Mouse (Mus musculus) CH12.LX (cell line): ENCODE data around the gene March8. TPM values are rescaled to one million over a fixed set of nuclear protein-coding genes. Genes with fewer than 3 reads are reported as not detected.

Experiments
- DNase-seq: peaks from one replicate; pipeline ENCODE4 v3.0.0-alpha.2; 2013; ENCODE audit errors: extremely low read depth
- H3K27ac ChIP-seq: 2 replicates; pipeline ENCODE4 v1.5.1; 2012; ENCODE audit warnings: low read depth, mild to moderate bottlenecking, control low read depth, moderate library complexity; ENCODE audit not compliant: insufficient read depth
- H3K27me3 ChIP-seq: replicated peaks from 2 replicates; pipeline ENCODE3; 2012; ENCODE audit warnings: inconsistent platforms
- H3K36me3 ChIP-seq, 2 experiments: replicated peaks in 1 of 2; 2 replicates each; pipeline versions ENCODE3 to v1.6.1; 2012; ENCODE audit warnings: inconsistent platforms in 1 of 2, low read length in 1 of 2, mild to moderate bottlenecking in 1 of 2, mixed read lengths in 1 of 2, moderate library complexity in 1 of 2; ENCODE audit not compliant: control insufficient read depth in 1 of 2, insufficient read depth in 1 of 2
- H3K4me1 ChIP-seq, 2 experiments: 2 replicates each; pipeline ENCODE4 v1.6.1; 2012; ENCODE audit warnings: inconsistent platforms in 1 of 2, moderate library complexity in 1 of 2; ENCODE audit not compliant: insufficient read depth in 2 of 2, control insufficient read depth in 1 of 2
- H3K4me2 ChIP-seq: 2 replicates; pipeline ENCODE4 v1.6.1; 2012; ENCODE audit warnings: low read depth, mild to moderate bottlenecking, control low read depth; ENCODE audit not compliant: poor library complexity, insufficient read depth, severe bottlenecking
- H3K4me3 ChIP-seq, 3 experiments: fragments of 150-350 bp in 1 of 3; sonication (generic) in 1 of 3; replicated peaks in 1 of 3; 2 replicates each; pipeline versions ENCODE3 to v1.5.1; 2011 to 2012; ENCODE audit warnings: low read depth in 2 of 3, low read length in 2 of 3, mild to moderate bottlenecking in 2 of 3, moderate library complexity in 2 of 3, control low read depth in 1 of 3, improper control_type of control experiment in 1 of 3, inconsistent platforms in 1 of 3, mixed read lengths in 1 of 3; ENCODE audit not compliant: poor library complexity in 1 of 3
- H3K79me2 ChIP-seq: replicated peaks from 2 replicates; pipeline ENCODE4 v1.6.1; 2012; ENCODE audit warnings: mild to moderate bottlenecking, moderate library complexity; ENCODE audit not compliant: control insufficient read depth, poor library complexity, insufficient read depth, severe bottlenecking; ENCODE audit errors: extremely low read depth
- H3K9ac ChIP-seq: 2 replicates; pipeline ENCODE4 v1.6.1; 2012; ENCODE audit warnings: low read depth, mild to moderate bottlenecking, control low read depth, moderate library complexity; ENCODE audit not compliant: insufficient read depth
- H3K9me3 ChIP-seq: replicated peaks from 2 replicates; pipeline ENCODE3; 2012; ENCODE audit warnings: low read length, inconsistent platforms, mixed read lengths
- BHLHE40 ChIP-seq: IDR thresholded peaks from 2 replicates; pipeline ENCODE4 v1.6.1; 2011; ENCODE audit warnings: mild to moderate bottlenecking, low read depth, low read length, improper control_type of control experiment
- CHD1 ChIP-seq: IDR thresholded peaks from 2 replicates; pipeline ENCODE4 v1.6.1; 2012; ENCODE audit warnings: low read depth, low read length, improper control_type of control experiment, inconsistent platforms
- CHD2 ChIP-seq: IDR thresholded peaks from 2 replicates; pipeline ENCODE4 v1.6.1; 2011; ENCODE audit warnings: low read length, improper control_type of control experiment
- CTCF ChIP-seq, 2 experiments: IDR thresholded peaks in 1 of 2; conservative IDR thresholded peaks in 1 of 2; 2 replicates each; pipeline ENCODE4 v1.5.1; 2011 to 2012; ENCODE audit warnings: low read depth in 2 of 2, low read length in 2 of 2, improper control_type of control experiment in 1 of 2, inconsistent platforms in 1 of 2, mild to moderate bottlenecking in 1 of 2, moderate library complexity in 1 of 2
- E2F4 ChIP-seq: IDR thresholded peaks from 2 replicates; pipeline ENCODE4 v1.6.1; 2011; ENCODE audit warnings: low read depth, low read length, improper control_type of control experiment; ENCODE audit not compliant: insufficient replicate concordance
- EP300 ChIP-seq: IDR thresholded peaks from 2 replicates; pipeline ENCODE4 v1.6.1; 2011; ENCODE audit warnings: low read length, improper control_type of control experiment
- ETS1 ChIP-seq: conservative IDR thresholded peaks from 2 replicates; pipeline ENCODE4 v1.6.1; 2012; ENCODE audit warnings: low read depth, mild to moderate bottlenecking, inconsistent platforms, low read length, improper control_type of control experiment, moderate library complexity
- GABPA ChIP-seq: IDR thresholded peaks from 2 replicates; pipeline ENCODE4 v1.6.1; 2012; ENCODE audit warnings: low read depth, low read length, improper control_type of control experiment, inconsistent platforms; ENCODE audit not compliant: insufficient replicate concordance
- HCFC1 ChIP-seq: IDR thresholded peaks from 2 replicates; pipeline ENCODE4 v1.6.1; 2012; ENCODE audit warnings: low read depth, mild to moderate bottlenecking, inconsistent platforms, low read length, improper control_type of control experiment
- IRF4 ChIP-seq: IDR thresholded peaks from 2 replicates; pipeline ENCODE4 v1.6.1; 2014; ENCODE audit warnings: low read depth, mild to moderate bottlenecking, inconsistent platforms, low read length, improper control_type of control experiment
- JUN ChIP-seq: IDR thresholded peaks from 2 replicates; pipeline ENCODE4 v1.6.1; 2011; ENCODE audit warnings: low read depth, mild to moderate bottlenecking, low read length, improper control_type of control experiment, moderate library complexity; ENCODE audit not compliant: insufficient read depth
- KAT2A ChIP-seq: IDR thresholded peaks from 2 replicates; pipeline ENCODE4 v1.6.1; 2012; ENCODE audit warnings: low read length, improper control_type of control experiment, inconsistent platforms; ENCODE audit not compliant: insufficient replicate concordance
- MAX ChIP-seq: IDR thresholded peaks from 2 replicates; pipeline ENCODE4 v1.6.1; 2011; ENCODE audit warnings: low read length, improper control_type of control experiment
- MXI1 ChIP-seq: IDR thresholded peaks from 2 replicates; pipeline ENCODE4 v1.6.1; 2011; ENCODE audit warnings: mild to moderate bottlenecking, low read depth, low read length, improper control_type of control experiment
- MYC ChIP-seq: IDR thresholded peaks from 2 replicates; pipeline ENCODE4 v1.6.1; 2011; ENCODE audit warnings: low read depth, mild to moderate bottlenecking, improper control_type of control experiment, low read length
- NELFE ChIP-seq: IDR thresholded peaks from 2 replicates; pipeline ENCODE4 v1.6.1; 2011; ENCODE audit warnings: low read depth, low read length, improper control_type of control experiment
- NRF1 ChIP-seq: IDR thresholded peaks from 2 replicates; pipeline ENCODE4 v1.6.1; 2014; ENCODE audit warnings: low read depth, mild to moderate bottlenecking, inconsistent platforms, low read length, improper control_type of control experiment, moderate library complexity
- POLR2A ChIP-seq: IDR thresholded peaks from 2 replicates; pipeline ENCODE4 v1.6.1; 2011; ENCODE audit warnings: low read depth, mild to moderate bottlenecking, improper control_type of control experiment, low read length
- POLR2AphosphoS2 ChIP-seq: IDR thresholded peaks from 2 replicates; pipeline ENCODE4 v1.6.1; 2011; ENCODE audit warnings: low read depth, low read length, improper control_type of control experiment
- RAD21 ChIP-seq: IDR thresholded peaks from 2 replicates; pipeline ENCODE4 v1.6.1; 2011; ENCODE audit warnings: low read depth, mild to moderate bottlenecking, low read length, improper control_type of control experiment, moderate library complexity
- SIN3A ChIP-seq: IDR thresholded peaks from 2 replicates; pipeline ENCODE4 v1.6.1; 2012; ENCODE audit warnings: low read length, improper control_type of control experiment, inconsistent platforms
- SMC3 ChIP-seq: IDR thresholded peaks from 2 replicates; pipeline ENCODE4 v1.6.1; 2011; ENCODE audit warnings: low read depth, low read length, improper control_type of control experiment
- TBP ChIP-seq: conservative IDR thresholded peaks from 2 replicates; pipeline ENCODE4 v1.6.1; 2011; ENCODE audit warnings: low read depth, low read length, improper control_type of control experiment
- TCF12 ChIP-seq: IDR thresholded peaks from 2 replicates; pipeline ENCODE4 v1.6.1; 2014; ENCODE audit warnings: low read depth, mild to moderate bottlenecking, inconsistent platforms, low read length, improper control_type of control experiment
- UBTF ChIP-seq: IDR thresholded peaks from 2 replicates; pipeline ENCODE4 v1.6.1; 2012; ENCODE audit warnings: low read depth, mild to moderate bottlenecking, inconsistent platforms, low read length, improper control_type of control experiment, moderate library complexity
- USF2 ChIP-seq: conservative IDR thresholded peaks from 2 replicates; pipeline ENCODE4 v1.6.1; 2011; ENCODE audit warnings: low read depth, low read length, improper control_type of control experiment
- ZC3H11A ChIP-seq: IDR thresholded peaks from 2 replicates; pipeline ENCODE4 v1.6.1; 2012; ENCODE audit warnings: low read depth, mild to moderate bottlenecking, inconsistent platforms, low read length, improper control_type of control experiment
- ZKSCAN1 ChIP-seq: IDR thresholded peaks from 2 replicates; pipeline ENCODE4 v1.6.1; 2012; ENCODE audit warnings: low read depth, inconsistent platforms, low read length, improper control_type of control experiment, borderline replicate concordance
- ZMIZ1 ChIP-seq: IDR thresholded peaks from 2 replicates; pipeline ENCODE4 v1.6.1; 2012; ENCODE audit warnings: low read depth, mild to moderate bottlenecking, inconsistent platforms, low read length, improper control_type of control experiment
- ZNF384 ChIP-seq: IDR thresholded peaks from 2 replicates; pipeline ENCODE4 v1.6.1; 2012; ENCODE audit warnings: low read depth, low read length, improper control_type of control experiment, inconsistent platforms
- dilution Hi-C: fragments of 300-500 bp; cut with MboI; formaldehyde crosslinking; loops from 2 replicates; pipeline ENCODE4 v1.14.3; 2020; ENCODE audit warnings: low sequenced_read_pairs; ENCODE audit not compliant: extremely low pct_unique_long_range_greater_than_20kb, extremely low pct_ligation_motif_present
- in situ Hi-C: fragments of 300-500 bp; cut with MboI; formaldehyde crosslinking; loops from 3 replicates; pipeline ENCODE4 v1.14.3; 2019; ENCODE audit warnings: low sequenced_read_pairs, low pct_ligation_motif_present, low pct_unique_long_range_greater_than_20kb, mixed read lengths
- polyA plus RNA-seq: library from polyadenylated mRNA; unstranded; fragments of >175 nt; gene quantifications from 2 replicates; pipeline ENCODE4 v1.2.1, GENCODE M21; 2012; ENCODE audit warnings: low read depth; ENCODE audit not compliant: insufficient read length
- total RNA-seq, 2 experiments: library from RNA; depleted of rRNA; stranded (reverse); fragments of 300-350 nt in 1 of 2; fragments of >200 nt in 1 of 2; gene quantifications; 2 replicates each; pipeline ENCODE4 v1.2.3; 2012 to 2014

The March8 gene
- total and polyA plus RNA-seq, 3 experiments: 4.9 to 7.8 (median 4.9) TPM

- Histone ChIP-seq H3K27me3 (no peaks in the 10 kb centered on the region), H3K4me1 (peaks cover 2 to 14% of the 10 kb centered on the region in 2 experiments; a peak in 2 of 4 replicates), H3K9me3 (no peaks in the 10 kb centered on the region), H3K79me2 (no peaks in the 10 kb centered on the region), H3K9ac (no peak overlapping the region), H3K27ac (no peak overlapping the region), H3K36me3 (peaks cover 0 to 4% of the 10 kb centered on the region in 2 experiments), H3K4me2 (no peak overlapping the region), H3K4me3 (no peak overlapping the region)
- dilution Hi-C loops (no loop called here), in situ Hi-C loops (loop anchor here (25.0 kb wide), 2 partner anchors 200 to 400 kb away; partner anchors contain the start of gene Washc2)
- no peak for DNase-seq
- TF ChIP-seq MAX (no peak), UBTF (no peak), TBP (no peak), ZKSCAN1 (no peak), RAD21 (no peak), BHLHE40 (no peak), POLR2A (no peak), CHD2 (no peak), SMC3 (no peak), ZMIZ1 (no peak), TCF12 (no peak), MYC (no peak), POLR2AphosphoS2 (no peak), KAT2A (no peak), CTCF (conservative IDR thresholded peaks at IDR 0.05 in 1 of 2, IDR thresholded peaks at IDR 0.05 in 1 of 2; ENCODE audit: low read depth in 2 of 2, low read length in 2 of 2) (no peak), NELFE (no peak), ZC3H11A (no peak), HCFC1 (no peak), EP300 (no peak), ETS1 (no peak)
These were observed 74.9 kb downstream of the March8 start for GRCm38 (mm10) chr6:116412546-116413325.

GRCm38 (mm10) chr6:116415126-116415676, 77.4 kb downstream of the March8 start:
- no peaks in the 10 kb centered on the region for H3K36me3 ChIP-seq

More at GRCm38 (mm10) chr6:116415126-116415676, 77.4 kb downstream of the March8 start:
- dilution Hi-C loops: no loop called here
- Histone ChIP-seq H3K4me3 (no peak overlapping the region), H3K27me3 (no peaks in the 10 kb centered on the region), H3K79me2 (no peaks in the 10 kb centered on the region), H3K9ac (no peak overlapping the region), H3K4me1 (peaks cover 2 to 14% of the 10 kb centered on the region in 2 experiments; a peak in 2 of 4 replicates), H3K27ac (no peak overlapping the region), H3K4me2 (no peak overlapping the region), H3K9me3 (no peaks in the 10 kb centered on the region)
- in situ Hi-C loops: loop anchor here (25.0 kb wide), 2 partner anchors 203 to 403 kb away; partner anchors contain the start of gene Washc2
- DNase-seq: no peak
- TF ChIP-seq MXI1 (no peak), TCF12 (no peak), ZC3H11A (no peak), UBTF (no peak), CHD1 (no peak), GABPA (no peak), NRF1 (no peak), IRF4 (no peak), JUN (no peak), MAX (no peak), SIN3A (no peak), KAT2A (no peak), TBP (no peak), BHLHE40 (no peak), HCFC1 (no peak), NELFE (no peak), ZNF384 (no peak), E2F4 (no peak), ZKSCAN1 (no peak), USF2 (no peak)
